Mouse (Mus musculus): Measurements from ENCODE around the gene Chd9. TPM values are rescaled to one million over a fixed set of nuclear protein-coding genes. Genes with fewer than 3 reads are reported as not detected.
A peak's percentile ranks its signal among the peaks of the same experiment; 100 is the strongest.

Gene Chd9
- polyA plus RNA-seq, 1 experiment from 2014 or later = 43.9 TPM

GRCm38 (mm10) chr8:90822443-90822842, 5.7 kb upstream of the Chd9 start:
- H3K27me3 ChIP-seq = no peaks in the 10 kb centered on the region

DNA sequence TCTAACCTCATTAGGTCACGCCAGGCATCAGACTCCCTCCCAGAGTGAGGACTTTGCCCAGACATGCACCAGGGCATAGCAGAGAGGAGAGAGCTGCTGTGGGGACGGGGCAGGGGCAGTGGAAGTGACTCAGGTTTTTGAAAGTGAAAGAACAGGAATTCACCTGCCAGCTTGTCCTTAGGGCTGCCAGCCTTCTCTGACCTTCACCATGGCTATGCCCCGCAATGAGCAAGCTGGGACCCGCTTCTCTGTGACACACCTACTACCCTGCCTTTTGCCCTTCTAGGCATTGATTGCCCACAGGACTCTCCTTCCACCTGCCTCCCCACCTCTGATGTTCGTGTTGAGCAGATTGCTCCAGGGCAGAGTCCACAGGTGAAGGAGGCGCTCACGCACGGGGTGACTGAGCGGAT, 2.7 kb upstream of the Chd9 start:
- Histone ChIP-seq H3K27me3 (no peaks in the 10 kb centered on the region), H3K9me3 (replicated peaks) (no peaks in the 10 kb centered on the region), H3K36me3 (no peaks in the 10 kb centered on the region), H3K4me1 (replicated peaks) (peaks cover 19% of the 10 kb centered on the region), H3K4me3 (no peak overlapping the region), H3K4me2 (no peak overlapping the region), H3K9ac (no peak overlapping the region), H3K27ac (no peak overlapping the region)
- WGBS = 81% methylated on average over 9 of the region's 9 CpGs
- no peak for ATAC-seq (replicated peaks; ENCODE audit: insufficient number of reproducible peaks, insufficient read depth, low FRiP score, low read depth)

More at GRCm38 (mm10) chr8:90822443-90822842, 5.7 kb upstream of the Chd9 start:
- no peaks in the 10 kb centered on the region for H3K4me1 ChIP-seq (replicated peaks)
- H3K9me3 ChIP-seq (replicated peaks) = no peaks in the 10 kb centered on the region
- H3K36me3 ChIP-seq = no peaks in the 10 kb centered on the region
- H3K4me3 ChIP-seq = no peak overlapping the region
- 13% methylated on average over 11 of the region's 11 CpGs for WGBS
- H3K27ac ChIP-seq = no peak overlapping the region
- H3K9ac ChIP-seq = no peak overlapping the region
- H3K4me2 ChIP-seq = no peak overlapping the region
- no peak for ATAC-seq (replicated peaks; ENCODE audit: insufficient number of reproducible peaks, insufficient read depth, low FRiP score, low read depth)

- no peaks in the 10 kb centered on the region for H3K36me3 ChIP-seq
- no peaks in the 10 kb centered on the region for H3K27me3 ChIP-seq
- H3K4me3 ChIP-seq = peak overlapping the region; percentile 59
- H3K4me2 ChIP-seq = peak overlapping the region; percentile 95
- no peaks in the 10 kb centered on the region for H3K9me3 ChIP-seq (replicated peaks)
- peak overlapping the region; percentile 69 for H3K9ac ChIP-seq
- 5% methylated on average over 11 of the region's 11 CpGs for WGBS
- peaks cover 24% of the 10 kb centered on the region for H3K4me1 ChIP-seq (replicated peaks)
- ATAC-seq (replicated peaks; ENCODE audit: insufficient number of reproducible peaks, insufficient read depth, low FRiP score, low read depth) = peak; percentile 52
- H3K27ac ChIP-seq = peak overlapping the region; percentile 45
Observed at GRCm38 (mm10) chr8:90828987-90829740, 1.0 kb downstream of the Chd9 start.

DNA sequence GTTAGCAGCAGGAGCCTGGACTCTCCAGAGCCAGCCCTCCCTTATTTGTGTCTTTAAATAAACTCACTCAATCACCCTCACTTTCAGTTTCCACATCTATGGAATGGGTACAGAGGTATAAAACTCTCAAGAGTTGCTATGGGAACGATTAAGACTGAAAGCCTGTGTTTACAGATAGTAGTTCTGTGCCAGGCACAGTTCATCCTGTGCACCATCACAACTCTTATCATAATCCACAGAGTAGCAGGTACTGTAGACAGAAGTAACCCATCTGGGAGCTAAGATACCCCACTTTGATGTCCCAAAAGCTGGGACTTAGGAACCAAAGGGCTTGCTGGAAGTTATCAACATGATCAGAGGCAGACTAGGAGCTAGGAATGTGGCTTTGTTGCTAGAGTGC, 1.7 kb downstream of the Chd9 start:
- no peak for ATAC-seq (replicated peaks; ENCODE audit: insufficient number of reproducible peaks, insufficient read depth, low FRiP score, low read depth)

GRCm38 (mm10) chr8:90830980-90831379, 2.8 kb downstream of the Chd9 start:
- Histone ChIP-seq H3K4me2 (no peak overlapping the region), H3K9ac (no peak overlapping the region), H3K4me1 (replicated peaks) (peaks cover 24% of the 10 kb centered on the region), H3K4me3 (no peak overlapping the region), H3K27ac (no peak overlapping the region), H3K27me3 (no peaks in the 10 kb centered on the region), H3K9me3 (replicated peaks) (no peaks in the 10 kb centered on the region), H3K36me3 (no peaks in the 10 kb centered on the region)
- WGBS = 57% methylated on average over 8 of the region's 8 CpGs
- no peak for ATAC-seq (replicated peaks; ENCODE audit: insufficient number of reproducible peaks, insufficient read depth, low FRiP score, low read depth)

More for the DNA sequence above, 1.7 kb downstream of the Chd9 start:
- no peaks in the 10 kb centered on the region for H3K27me3 ChIP-seq
- no peaks in the 10 kb centered on the region for H3K9me3 ChIP-seq (replicated peaks)
- H3K36me3 ChIP-seq = no peaks in the 10 kb centered on the region
- H3K4me3 ChIP-seq = no peak overlapping the region
- peaks cover 24% of the 10 kb centered on the region for H3K4me1 ChIP-seq (replicated peaks)
- WGBS = 63% methylated on average over 1 of the region's 1 CpGs
- H3K4me2 ChIP-seq = peak overlapping the region; percentile 95
- H3K27ac ChIP-seq = no peak overlapping the region
- no peak overlapping the region for H3K9ac ChIP-seq

DNA sequence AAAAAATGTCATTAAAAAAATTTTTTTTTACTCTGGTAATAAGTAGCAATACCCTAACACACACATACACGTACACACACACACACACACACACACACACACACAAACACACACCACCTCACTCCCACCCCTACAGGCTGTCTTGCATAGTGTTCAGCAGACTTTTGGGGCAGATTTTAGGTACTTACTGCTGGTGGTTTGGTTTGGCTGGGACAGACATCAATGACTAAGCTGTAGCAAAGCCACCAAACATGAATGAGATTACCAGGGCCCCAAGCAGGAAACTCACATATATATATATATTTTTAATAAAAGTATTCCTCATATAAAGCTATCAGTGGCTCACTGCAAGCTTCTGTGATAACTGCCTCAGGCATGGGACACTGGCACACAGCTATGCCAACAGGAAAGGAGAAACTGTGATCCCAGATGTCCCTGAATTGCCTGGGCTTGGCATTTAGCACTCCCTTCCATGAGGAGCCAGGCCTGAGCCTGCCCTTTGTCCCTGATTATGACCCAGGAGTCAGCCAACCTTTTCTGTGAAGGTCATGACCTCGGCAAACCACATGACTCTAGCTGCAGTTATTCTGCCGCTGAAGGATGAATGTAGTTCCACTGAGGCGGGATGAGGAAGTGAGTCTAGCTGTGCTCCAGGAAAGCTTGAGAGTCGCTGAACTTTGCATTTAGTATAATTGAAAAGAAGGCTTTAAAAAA, 4.6 kb downstream of the Chd9 start:
- Histone ChIP-seq H3K27me3 (no peaks in the 10 kb centered on the region), H3K9me3 (replicated peaks) (no peaks in the 10 kb centered on the region), H3K36me3 (no peaks in the 10 kb centered on the region), H3K4me2 (no peak overlapping the region), H3K9ac (no peak overlapping the region), H3K4me1 (replicated peaks) (peaks cover 24% of the 10 kb centered on the region), H3K27ac (no peak overlapping the region), H3K4me3 (no peak overlapping the region)
- no peak for ATAC-seq (replicated peaks; ENCODE audit: insufficient number of reproducible peaks, insufficient read depth, low FRiP score, low read depth)
- 64% methylated on average over 5 of the region's 5 CpGs for WGBS

GRCm38 (mm10) chr8:90833628-90834320, 5.6 kb downstream of the Chd9 start:
- Histone ChIP-seq H3K9me3 (replicated peaks) (no peaks in the 10 kb centered on the region), H3K4me3 (no peak overlapping the region), H3K36me3 (no peaks in the 10 kb centered on the region), H3K27me3 (no peaks in the 10 kb centered on the region), H3K4me2 (no peak overlapping the region), H3K27ac (no peak overlapping the region), H3K9ac (no peak overlapping the region), H3K4me1 (replicated peaks) (peaks cover 16% of the 10 kb centered on the region)
- no peak for ATAC-seq (replicated peaks; ENCODE audit: insufficient number of reproducible peaks, insufficient read depth, low FRiP score, low read depth)
- WGBS = 61% methylated on average over 6 of the region's 6 CpGs

DNA sequence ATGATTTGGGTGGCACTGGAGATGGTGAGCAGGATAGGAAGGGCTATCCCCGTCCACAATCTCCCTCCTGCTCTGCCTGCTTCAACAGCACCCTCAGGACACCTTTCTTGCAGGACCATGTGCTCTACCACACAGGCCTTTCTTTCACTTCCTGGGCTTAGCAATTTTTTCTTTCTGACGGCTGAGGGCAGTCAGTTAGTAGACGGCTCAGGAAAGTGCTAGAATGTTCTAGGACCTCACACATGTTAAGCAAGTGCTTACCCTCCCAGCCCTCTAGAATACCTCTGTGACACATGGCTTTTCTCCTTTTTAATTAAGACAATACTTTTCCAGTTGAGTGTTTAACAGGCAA, 6.1 kb downstream of the Chd9 start:
- Histone ChIP-seq H3K4me1 (replicated peaks) (peaks cover 12% of the 10 kb centered on the region), H3K4me2 (no peak overlapping the region), H3K9ac (no peak overlapping the region), H3K4me3 (no peak overlapping the region), H3K27me3 (no peaks in the 10 kb centered on the region), H3K36me3 (no peaks in the 10 kb centered on the region), H3K9me3 (replicated peaks) (no peaks in the 10 kb centered on the region), H3K27ac (no peak overlapping the region)
- ATAC-seq (replicated peaks; ENCODE audit: insufficient number of reproducible peaks, insufficient read depth, low FRiP score, low read depth) = no peak
- 88% methylated on average over 3 of the region's 3 CpGs for WGBS

GRCm38 (mm10) chr8:90837440-90837839, 9.3 kb downstream of the Chd9 start:
- H3K4me1 ChIP-seq (replicated peaks) = peaks cover 3% of the 10 kb centered on the region
- no peaks in the 10 kb centered on the region for H3K9me3 ChIP-seq (replicated peaks)
- H3K27me3 ChIP-seq = no peaks in the 10 kb centered on the region
- no peak overlapping the region for H3K27ac ChIP-seq
- H3K4me3 ChIP-seq = no peak overlapping the region
- H3K36me3 ChIP-seq = no peaks in the 10 kb centered on the region
- no peak overlapping the region for H3K9ac ChIP-seq
- 84% methylated on average over 6 of the region's 6 CpGs for WGBS
- H3K4me2 ChIP-seq = no peak overlapping the region
- no peak for ATAC-seq (replicated peaks; ENCODE audit: insufficient number of reproducible peaks, insufficient read depth, low FRiP score, low read depth)

DNA sequence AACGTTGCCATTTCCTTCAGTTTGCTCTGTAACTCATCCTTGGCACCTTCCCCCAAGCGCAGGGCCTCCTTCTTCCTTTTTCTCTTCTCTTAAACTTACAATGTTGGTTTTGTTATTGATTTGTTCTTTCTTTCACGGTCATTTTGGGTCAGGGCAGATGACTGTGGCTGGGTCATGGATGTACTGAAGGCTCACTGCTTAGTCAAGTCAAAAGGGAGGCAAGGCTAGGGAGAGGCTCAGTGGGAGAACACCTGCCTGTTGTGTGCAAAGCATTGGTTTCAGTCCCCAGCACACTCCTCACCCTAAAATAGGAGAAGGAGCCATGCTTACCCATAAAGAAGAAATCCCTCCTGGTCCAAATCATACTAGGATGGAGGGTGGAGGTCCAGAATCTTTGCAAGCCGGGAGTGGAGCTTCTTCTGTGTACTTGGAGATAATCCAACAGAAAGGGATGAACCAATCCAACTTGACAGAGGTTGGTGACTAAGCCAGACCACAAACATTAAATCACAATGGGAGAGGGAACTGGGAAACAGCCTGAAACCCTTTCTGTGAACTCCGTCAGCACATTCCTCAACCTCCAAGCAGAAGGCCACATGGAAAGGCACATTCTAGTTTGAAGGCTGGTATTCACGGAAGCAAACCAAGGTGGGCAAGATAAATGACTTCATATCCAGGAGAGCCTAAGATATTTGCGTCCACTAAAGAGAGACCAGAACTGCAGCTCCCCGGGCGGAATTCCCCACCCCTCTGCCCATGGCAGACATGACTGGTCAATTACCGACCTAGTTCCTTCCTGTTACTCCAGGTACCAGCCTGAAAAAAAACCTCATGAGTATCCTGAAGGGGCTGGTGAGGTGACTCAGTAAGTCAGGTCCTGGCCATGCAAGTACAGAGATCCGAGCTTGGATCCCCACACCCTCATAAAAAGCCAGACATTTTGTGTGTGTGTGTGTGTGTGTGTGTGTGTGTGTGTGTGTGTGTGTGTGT, 11.9 kb downstream of the Chd9 start:
- 65% methylated on average over 11 of the region's 11 CpGs for WGBS
- peaks cover 5% of the 10 kb centered on the region; the same call in 1 of the 2 replicates for H3K4me1 ChIP-seq (replicated peaks)
- H3K9me3 ChIP-seq (replicated peaks) = no peaks in the 10 kb centered on the region
- H3K36me3 ChIP-seq = no peaks in the 10 kb centered on the region
- H3K4me2 ChIP-seq = no peak overlapping the region
- H3K27ac ChIP-seq = no peak overlapping the region
- H3K4me3 ChIP-seq = no peak overlapping the region
- ATAC-seq (replicated peaks; ENCODE audit: insufficient number of reproducible peaks, insufficient read depth, low FRiP score, low read depth) = no peak
- no peak overlapping the region for H3K9ac ChIP-seq
- no peaks in the 10 kb centered on the region for H3K27me3 ChIP-seq

Measured in heart, embryonic 15.5 days (tissue).